Mouse (Mus musculus): Measurements from ENCODE around the gene Svbp.

Svbp gene

DNA sequence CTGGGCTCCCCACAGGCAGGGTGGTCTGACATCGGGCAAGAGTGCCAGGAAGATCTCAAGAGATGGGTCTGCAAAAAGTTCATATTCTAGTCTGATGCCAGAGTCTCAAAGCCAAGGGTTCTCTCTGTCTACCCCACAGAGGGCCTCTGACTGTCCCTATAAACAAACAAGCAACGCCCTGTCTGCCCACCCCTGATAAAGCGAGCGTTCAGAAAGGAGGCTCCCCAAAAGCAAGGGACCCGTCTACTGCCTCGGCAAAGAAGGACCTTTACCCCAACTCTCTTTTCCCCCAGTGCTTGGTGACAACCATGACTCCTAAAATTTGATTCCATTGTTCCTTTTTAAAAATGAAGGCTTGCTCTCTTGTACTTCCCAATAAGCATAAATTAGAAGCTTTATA lies 5.2 kb upstream of the Svbp start, which contains the start of gene Ermap:
Ermap (minus strand) TSS at position 148 of the 400 bp plus-strand sequence.
- in situ Hi-C loops (cut with MseI, MboI) = no loop called here

GRCm38 (mm10) chr4:119190618-119191017 lies 4.5 kb upstream of the Svbp start:
- in situ Hi-C loops (cut with MseI, MboI) = no loop called here

GRCm38 (mm10) chr4:119191273-119191672 lies 3.8 kb upstream of the Svbp start:
- in situ Hi-C loops (cut with MseI, MboI) = no loop called here

DNA sequence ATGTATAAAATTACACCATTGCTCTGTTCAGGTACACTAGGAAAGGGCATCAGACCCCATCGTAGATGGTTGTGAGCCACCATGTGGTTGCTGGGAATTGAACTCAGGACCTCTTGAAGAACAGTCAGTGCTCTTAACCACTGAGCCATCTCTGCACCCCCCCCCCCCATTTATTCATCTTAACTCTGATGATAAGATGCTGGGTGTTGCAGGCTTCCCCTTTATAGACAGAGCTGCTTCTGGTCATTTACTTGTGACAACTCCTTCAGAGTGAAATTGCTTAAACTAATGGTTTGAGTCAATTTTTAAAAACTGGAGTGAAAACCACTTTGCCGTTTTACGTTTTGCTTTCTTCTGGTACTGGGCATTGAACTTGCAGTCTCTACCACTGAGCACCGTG lies 2.3 kb upstream of the Svbp start:
- in situ Hi-C loops (cut with MseI, MboI) = no loop called here

DNA sequence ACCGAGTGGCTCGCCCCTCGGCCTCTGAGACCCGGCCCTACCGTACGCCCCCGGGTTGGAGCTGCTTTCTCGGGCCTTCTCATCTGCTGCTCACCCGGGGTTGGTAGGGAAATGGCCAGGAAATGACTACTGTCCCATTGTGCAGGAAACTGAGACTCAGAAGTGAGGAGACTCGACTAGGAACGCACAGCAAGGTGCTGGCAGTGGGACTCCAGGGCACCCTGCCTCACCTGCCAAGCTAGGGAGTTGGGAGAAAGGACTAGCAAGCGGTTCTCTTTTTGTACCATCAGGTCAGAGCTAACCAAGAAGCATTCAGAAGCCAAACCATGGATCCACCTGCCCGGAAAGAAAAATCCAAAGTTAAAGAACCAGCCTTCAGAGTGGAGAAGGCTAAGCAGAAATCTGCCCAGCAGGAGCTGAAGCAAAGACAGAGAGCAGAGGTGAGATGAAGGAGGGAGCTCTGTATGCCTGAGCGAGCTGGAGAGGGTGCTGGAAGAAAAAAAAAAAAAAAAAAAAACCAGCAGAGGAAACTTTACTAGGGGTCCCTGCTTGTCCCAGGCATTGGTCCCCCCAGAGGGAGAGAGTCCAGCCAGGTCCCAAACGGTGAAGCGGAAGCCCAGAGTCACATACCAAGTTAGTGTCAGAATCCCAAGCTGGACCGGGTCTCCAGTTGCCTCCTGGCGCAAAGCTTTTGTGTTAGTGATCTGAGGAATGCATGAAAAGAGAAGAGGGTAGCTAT lies 645 bp downstream of the Svbp start:
- in situ Hi-C loops (cut with MseI, MboI) = no loop called here

GRCm38 (mm10) chr4:119198105-119198504 lies 3.0 kb downstream of the Svbp start:
- in situ Hi-C loops (cut with MseI, MboI) = no loop called here

DNA sequence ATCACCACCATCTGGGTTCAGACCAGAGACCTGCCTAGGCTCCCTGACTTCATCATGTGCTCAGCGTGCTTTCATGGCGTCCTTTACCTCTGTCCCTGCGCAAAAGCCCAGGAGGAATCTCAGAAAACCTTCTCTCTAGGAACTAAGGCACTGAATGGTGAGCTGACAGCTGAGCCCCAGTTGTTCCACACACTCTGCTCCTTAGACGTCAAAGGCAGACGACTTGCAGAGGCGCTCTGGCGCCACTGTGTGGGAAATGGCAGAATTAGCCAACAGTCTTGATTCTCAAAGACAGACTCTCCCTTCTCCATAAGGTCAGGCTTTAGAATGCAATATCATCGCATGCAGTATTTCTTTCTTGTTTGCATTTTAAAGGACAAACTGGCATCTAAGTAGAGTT lies 9.6 kb downstream of the Svbp start:
- in situ Hi-C loops (cut with MseI, MboI) = no loop called here

DNA sequence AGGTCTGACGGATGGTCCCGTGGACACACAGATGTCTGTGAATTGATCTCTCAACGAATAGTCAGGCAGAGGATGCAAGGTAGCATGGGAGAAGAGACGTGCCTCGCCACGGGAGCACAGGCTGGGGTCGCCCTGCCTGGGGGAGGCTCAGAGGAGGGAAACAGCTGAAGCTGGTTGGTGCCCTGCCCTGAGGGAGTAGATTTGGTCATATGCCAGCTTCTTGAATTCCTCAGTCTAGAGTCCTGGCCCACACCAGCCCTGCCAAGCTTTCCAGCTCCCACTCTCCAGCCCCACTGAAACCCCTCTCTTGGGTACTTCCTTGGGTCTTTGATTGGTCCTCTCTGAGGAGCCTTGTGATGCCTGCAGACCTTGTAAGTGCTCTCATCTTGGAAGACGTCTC lies 21.6 kb downstream of the Svbp start:
- in situ Hi-C loops (cut with MseI, MboI) = no loop called here

DNA sequence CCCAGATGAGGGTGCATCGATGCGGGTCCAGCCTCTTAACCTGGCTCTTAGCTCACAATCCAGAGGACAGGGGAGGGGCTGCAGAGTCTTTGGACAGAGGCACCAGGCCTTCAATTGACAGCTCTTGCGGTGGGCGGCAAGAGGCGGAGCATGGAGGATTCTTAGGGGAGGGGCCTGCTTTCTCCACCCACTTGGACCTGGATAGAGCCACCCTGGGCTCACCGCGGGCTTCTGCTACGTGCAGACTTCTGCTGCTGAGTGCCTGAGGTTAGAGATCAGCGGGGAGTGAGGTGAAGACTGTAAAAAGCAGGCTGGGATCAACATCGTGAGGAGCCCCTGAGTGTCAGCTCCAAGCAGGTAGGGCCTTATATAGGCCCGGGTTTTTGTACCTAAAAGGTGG lies 23.1 kb downstream of the Svbp start, which contains the start of gene Tmem269:
Tmem269 (minus strand) TSS at position 49 of the 400 bp plus-strand sequence.
- in situ Hi-C loops (cut with MseI, MboI) = no loop called here

GRCm38 (mm10) chr4:119223696-119224095 lies 28.6 kb downstream of the Svbp start:
- in situ Hi-C loops (cut with MseI, MboI) = no loop called here

DNA sequence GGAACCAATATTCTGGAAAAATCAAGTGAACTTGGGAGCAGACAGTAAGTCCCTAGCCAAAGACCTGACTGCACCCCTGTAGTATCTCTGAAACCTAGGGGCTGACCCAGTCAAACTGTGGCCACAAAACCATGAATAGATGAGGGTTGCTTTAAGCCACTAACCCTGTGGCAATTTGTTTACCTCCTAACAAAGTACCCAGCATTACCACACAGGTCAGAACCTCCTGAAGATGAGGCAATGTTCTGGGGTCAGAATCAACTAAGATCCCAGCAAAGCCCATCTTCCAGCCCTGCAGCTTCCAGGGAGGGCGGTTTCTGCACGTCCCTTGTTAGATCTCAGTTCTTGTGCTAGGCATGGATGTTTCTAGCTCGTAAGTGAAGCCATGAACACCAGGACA lies 29.4 kb downstream of the Svbp start:
- in situ Hi-C loops (cut with MseI, MboI) = no loop called here

DNA sequence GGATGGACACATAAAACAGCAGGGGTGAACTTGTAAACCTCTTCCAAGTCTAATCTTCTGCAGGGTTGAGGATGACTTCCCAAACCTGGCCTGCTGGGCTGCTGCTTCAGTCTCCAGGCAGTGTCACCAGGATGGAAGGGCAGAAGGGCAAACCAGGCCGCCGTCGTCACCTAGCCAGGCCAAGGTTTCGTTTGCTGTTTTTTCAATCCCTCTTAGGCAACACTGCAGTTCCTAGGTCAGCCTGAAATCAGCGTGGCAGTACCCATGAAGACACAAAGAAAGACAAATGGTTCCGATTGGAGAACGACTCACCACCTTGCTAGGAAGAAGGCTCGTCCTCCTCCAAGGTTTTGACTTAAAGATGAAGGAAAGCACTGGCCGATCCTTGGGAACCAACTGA lies 30.6 kb downstream of the Svbp start:
- in situ Hi-C loops (cut with MseI, MboI) = no loop called here

- in situ Hi-C loops (cut with MseI, MboI) = no loop called here
These were observed 31.6 kb downstream of the Svbp start for GRCm38 (mm10) chr4:119226751-119227150.

DNA sequence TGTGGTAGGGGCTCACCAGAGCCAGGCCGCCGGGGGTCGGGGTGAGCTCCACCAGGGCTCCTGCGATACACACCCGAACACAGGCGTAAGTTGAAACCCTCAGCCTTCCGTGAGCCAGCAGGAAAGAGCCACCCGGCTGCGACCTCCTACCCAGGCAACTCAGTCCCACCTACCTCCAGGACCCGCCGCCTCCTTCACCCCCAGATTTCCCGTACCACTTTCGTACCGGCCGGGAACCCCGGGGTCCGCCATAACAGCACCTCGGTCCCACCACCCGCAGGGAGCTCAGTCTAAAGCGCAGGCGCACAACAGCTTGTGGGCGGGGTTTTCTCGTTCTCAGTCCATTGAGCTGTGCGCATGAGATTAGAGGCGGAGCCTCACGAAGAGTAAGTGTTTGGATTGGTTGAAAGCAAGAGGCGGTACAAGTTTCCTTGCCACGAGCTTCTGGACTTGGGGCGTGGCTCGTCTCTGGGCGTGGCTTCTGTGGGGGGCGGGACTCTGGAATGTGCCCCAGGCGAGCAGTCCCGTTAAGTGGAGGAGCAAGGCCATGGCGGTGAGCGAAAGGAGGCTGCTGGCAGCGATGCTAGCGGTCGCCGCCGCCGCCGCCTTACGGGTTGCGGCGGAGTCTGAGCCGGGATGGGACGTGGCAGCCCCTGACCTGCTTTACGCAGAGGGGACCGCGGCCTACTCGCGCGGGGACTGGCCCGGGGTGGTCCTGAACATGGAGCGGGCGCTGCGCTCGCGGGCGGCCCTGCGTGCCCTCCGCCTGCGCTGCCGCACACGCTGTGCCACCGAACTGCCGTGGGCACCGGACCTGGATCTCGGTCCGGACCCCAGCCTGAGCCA lies 37.5 kb downstream of the Svbp start, which contains the start of the genes AU022252 and P3h1:
AU022252 (minus strand) TSS at position 303 of the 846 bp plus-strand sequence.
P3h1 (plus strand) TSS at position 506 of the 846 bp plus-strand sequence.
- in situ Hi-C loops (cut with MseI, MboI) = no loop called here

- in situ Hi-C loops (cut with MseI, MboI) = no loop called here
These were observed 38.3 kb downstream of the Svbp start for GRCm38 (mm10) chr4:119233256-119233901.

DNA sequence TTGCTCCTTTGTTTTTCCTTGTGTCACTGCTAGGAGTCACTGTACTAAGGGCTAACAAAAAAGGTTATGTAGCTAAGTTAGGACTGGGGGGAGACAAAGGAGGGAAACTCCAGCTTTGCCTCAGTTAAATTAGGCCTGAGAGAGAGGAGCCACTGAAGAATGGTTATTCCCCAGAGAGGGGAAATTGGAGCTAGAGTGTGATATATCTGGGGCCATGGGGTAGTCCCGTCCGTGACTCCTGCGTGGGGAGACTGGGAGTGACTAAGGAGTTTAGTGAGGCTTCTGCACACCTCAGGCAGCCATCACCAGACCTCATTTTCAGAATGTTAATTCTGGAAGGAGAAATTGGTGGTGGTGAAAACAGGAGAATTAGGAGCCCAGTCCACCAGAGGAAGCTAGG lies 39.2 kb downstream of the Svbp start:
- in situ Hi-C loops (cut with MseI, MboI) = no loop called here

DNA sequence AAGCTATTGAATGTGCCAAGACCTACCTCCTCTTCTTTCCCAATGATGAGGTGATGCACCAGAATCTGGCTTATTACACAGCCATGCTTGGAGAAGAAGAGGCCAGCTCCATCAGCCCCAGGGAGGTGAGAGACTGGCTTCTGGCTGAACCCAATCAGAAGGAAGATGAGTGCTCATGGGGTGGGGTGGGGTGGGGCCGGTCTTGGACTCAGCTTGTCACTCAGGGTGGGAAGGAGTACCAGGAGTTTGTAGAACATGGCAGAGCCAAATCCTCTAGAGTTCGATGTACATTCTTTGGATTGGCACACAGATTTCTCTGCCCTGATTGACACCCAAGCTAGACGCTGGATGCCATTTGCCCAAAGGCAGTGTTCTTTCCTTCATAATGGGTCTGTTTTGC lies 43.6 kb downstream of the Svbp start:
- in situ Hi-C loops (cut with MseI, MboI) = no loop called here

- in situ Hi-C loops (cut with MseI, MboI) = no loop called here
These were observed 44.1 kb downstream of the Svbp start for GRCm38 (mm10) chr4:119239181-119239682.

DNA sequence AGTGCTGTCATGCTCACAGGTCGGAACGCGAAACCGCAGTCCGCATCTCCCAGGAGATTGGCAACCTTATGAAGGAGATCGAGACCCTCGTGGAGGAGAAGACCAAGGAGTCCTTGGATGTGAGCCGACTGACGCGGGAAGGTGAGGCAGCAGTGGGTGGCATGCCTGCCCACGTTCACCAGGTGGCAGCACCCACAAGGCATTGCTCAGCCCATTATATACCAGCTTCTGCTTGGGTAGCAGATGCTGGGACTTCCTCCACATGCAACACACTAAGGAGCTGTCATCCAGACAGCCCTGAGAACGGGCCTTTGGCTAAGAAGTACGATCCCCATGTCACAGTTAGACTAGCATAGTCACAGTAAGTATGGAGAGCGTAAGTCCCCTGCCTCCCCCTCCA lies 46.6 kb downstream of the Svbp start:
- in situ Hi-C loops (cut with MseI, MboI) = loop anchor here (10.0 kb wide), 2 partner anchors 113 to 223 kb away; no protein-coding TSS in a partner anchor

DNA sequence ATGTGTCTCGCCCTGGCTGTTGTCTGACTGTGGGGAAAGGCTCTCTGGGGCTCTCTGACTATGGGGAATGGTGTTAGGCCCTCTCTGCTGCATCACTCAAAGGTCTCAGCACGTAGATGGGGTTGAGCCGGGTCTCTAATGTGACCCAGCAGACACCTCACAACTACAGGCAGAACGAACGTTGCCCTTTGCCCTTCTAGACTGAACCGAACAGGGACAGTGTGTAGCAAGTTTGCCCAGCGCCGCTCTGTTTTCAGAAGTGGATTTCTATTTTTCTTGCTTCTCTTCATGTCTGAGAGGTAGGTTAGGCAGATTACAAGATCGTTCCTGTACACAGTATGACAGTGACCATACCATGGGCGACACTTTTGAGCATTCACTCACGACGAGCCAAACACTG lies 47.5 kb downstream of the Svbp start:
- in situ Hi-C loops (cut with MseI, MboI) = loop anchor here (10.0 kb wide), 2 partner anchors 112 to 222 kb away; no protein-coding TSS in a partner anchor

- in situ Hi-C loops (cut with MseI, MboI) = loop anchor here (10.0 kb wide), 2 partner anchors 110 to 220 kb away; no protein-coding TSS in a partner anchor
These were observed 49.5 kb downstream of the Svbp start for GRCm38 (mm10) chr4:119244468-119245240.
